ENCODE assay signal across 8 mouse cellular contexts in genomic region chr5:72201600-72201999, GRCm38 (mm10). TPM values are rescaled to one million over a fixed set of nuclear protein-coding genes. Genes with fewer than 3 reads are reported as not detected.
A peak's percentile ranks its signal among the peaks of the same experiment; 100 is the strongest.
DNase-seq lines count a peak whose midpoint lies in the region; ATAC-seq and TF ChIP-seq lines count a peak whose summit lies in the region.

No protein-coding gene starts in this region.

- peak overlapping the region; percentile 70 for H3K27ac ChIP-seq in spleen, adult 2 months (ENCODE audit: insufficient read depth, low read length)
- H3K27ac ChIP-seq in hindbrain, embryonic 14.5 days = no peak overlapping the region
- H3K27ac ChIP-seq in midbrain, embryonic 16.5 days (ENCODE audit: low read length) = no peak overlapping the region

- no peak for DNase-seq in spleen, adult 2 months (ENCODE audit: low read depth in 1 of 2, low spot score in 2 of 2)
- DNase-seq in spleen, adult 12 weeks (ENCODE audit: low spot score) = no peak
- peak; percentile 38 to 46 for DNase-seq in gastrocnemius, adult 8-10 months (ENCODE audit: low spot score in 2 of 2)
- no peak for DNase-seq in hindbrain, embryonic 14.5 days (ENCODE audit: low spot score)
- no peak for DNase-seq in spleen, postnatal 14 days (ENCODE audit: low spot score in 2 of 2)
- DNase-seq in cerebellum, adult 11-12 months = no peak

- no peaks in the 10 kb centered on the region for H3K27me3 ChIP-seq in spleen, adult 2 months (ENCODE audit: control insufficient read depth, insufficient read depth, low read length)
- no peaks in the 10 kb centered on the region for H3K27me3 ChIP-seq in hindbrain, embryonic 14.5 days (ENCODE audit: control insufficient read depth, insufficient read depth, low read length)
- no peaks in the 10 kb centered on the region for H3K27me3 ChIP-seq in midbrain, embryonic 16.5 days (ENCODE audit: control insufficient read depth, insufficient read depth, low read depth, low read length)

- H3K36me3 ChIP-seq in spleen, adult 2 months (ENCODE audit: control insufficient read depth, insufficient read depth, low read length) = no peaks in the 10 kb centered on the region
- no peaks in the 10 kb centered on the region for H3K36me3 ChIP-seq in hindbrain, embryonic 14.5 days (replicated peaks; ENCODE audit: control insufficient read depth, insufficient read depth)
- H3K36me3 ChIP-seq in midbrain, embryonic 16.5 days (ENCODE audit: control insufficient read depth, insufficient read depth, low read length) = no peaks in the 10 kb centered on the region

- no peak for TF ChIP-seq CTCF in spleen, adult 2 months (IDR thresholded peaks at IDR 0.05; ENCODE audit: extremely low read depth, insufficient read depth, insufficient read length, insufficient replicate concordance)

- peak overlapping the region; percentile 15 for H3K4me2 ChIP-seq in hindbrain, embryonic 14.5 days (replicated peaks)
- H3K4me2 ChIP-seq in midbrain, embryonic 16.5 days (ENCODE audit: low read length) = 0 out of 2 replicates have a peak overlapping the region, but pooled peaks have one; percentile 5

- H3K9ac ChIP-seq in hindbrain, embryonic 14.5 days = no peak overlapping the region
- H3K9ac ChIP-seq in midbrain, embryonic 16.5 days (ENCODE audit: low read depth, low read length) = no peak overlapping the region

- H3K4me1 ChIP-seq in spleen, adult 2 months (ENCODE audit: control insufficient read depth, insufficient read depth, insufficient read length) = peaks cover 10% of the 10 kb centered on the region
- peaks cover 9% of the 10 kb centered on the region for H3K4me1 ChIP-seq in hindbrain, embryonic 14.5 days (replicated peaks; ENCODE audit: control insufficient read depth, insufficient read depth, low read length)
- H3K4me1 ChIP-seq in midbrain, embryonic 16.5 days (ENCODE audit: control insufficient read depth, insufficient read depth, low read length) = peaks cover 7% of the 10 kb centered on the region

- 0 out of 2 replicates have a peak, but pooled peaks have one; percentile 3 for ATAC-seq in hindbrain, embryonic 14.5 days (ENCODE audit: low FRiP score)
- ATAC-seq in midbrain, embryonic 16.5 days = no peak
- no peak for ATAC-seq in monocyte, adult 5-6 weeks (replicated peaks; ENCODE audit: insufficient number of reproducible peaks, low FRiP score, low TSS enrichment, poor library complexity, severe bottlenecking)

- TF ChIP-seq POLR2A in spleen, adult 2 months (IDR thresholded peaks at IDR 0.05; ENCODE audit: low read depth, low read length) = no peak

- H3K9me3 ChIP-seq in hindbrain, embryonic 14.5 days (ENCODE audit: control insufficient read depth, low read length) = no peaks in the 10 kb centered on the region
- H3K9me3 ChIP-seq in midbrain, embryonic 16.5 days (replicated peaks; ENCODE audit: control insufficient read depth, low read length, poor library complexity, severe bottlenecking) = no peaks in the 10 kb centered on the region

- WGBS in spleen, adult 2 months = 71% methylated on average over 7 of the region's 7 CpGs
- WGBS in hindbrain, embryonic 14.5 days = 15% methylated on average over 7 of the region's 7 CpGs
- WGBS in midbrain, embryonic 16.5 days = 24% methylated on average over 7 of the region's 7 CpGs

- no peak overlapping the region for H3K4me3 ChIP-seq in spleen, adult 2 months (ENCODE audit: extremely low read depth, insufficient read depth, insufficient read length)
- no peak overlapping the region for H3K4me3 ChIP-seq in hindbrain, embryonic 14.5 days (replicated peaks; ENCODE audit: low read length)
- H3K4me3 ChIP-seq in midbrain, embryonic 16.5 days (ENCODE audit: low read depth, low read length) = no peak overlapping the region

RNA-seq across cellular contexts. Expression of gene Commd8, which starts 33.6 kb away (rescaled TPM):
- polyA plus RNA-seq in spleen, adult 2 months (2012; rRNA removed) = 4.4 and 5.2 TPM in 2 replicates
- total RNA-seq in gastrocnemius, adult 8-10 months (2022) = 10 to 100 TPM; 27.3 to 36.5 (median 31.9) TPM
- 146 and 158 TPM in 2 replicates for polyA plus RNA-seq in hindbrain, embryonic 14.5 days (2014; fragmentation: Nextera tagmentation; extraction: Ambion mirVana)
- polyA plus RNA-seq in midbrain, embryonic 16.5 days (2015; fragmentation: Nextera tagmentation; extraction: Ambion mirVana) = 155 and 163 TPM in 2 replicates
- 127 to 252 TPM (median 176 TPM) in 3 replicates for total RNA-seq in monocyte, adult 5-6 weeks (2017)

Comparison
In these comparisons a context has a peak if more than half of its experiments do, and no peak if none do; other contexts are left out.
1. DNase-seq: peak in gastrocnemius, adult 8-10 months (2 of 2); none in spleen, adult 2 months (0 of 2), spleen, adult 12 weeks (single experiment), hindbrain, embryonic 14.5 days (single experiment), spleen, postnatal 14 days (0 of 2) and cerebellum, adult 11-12 months (single experiment).
2. RNA of gene Commd8, which starts 33.6 kb away (polyA plus RNA-seq): 146 to 158 TPM in hindbrain, embryonic 14.5 days and 155 to 163 TPM in midbrain, embryonic 16.5 days; 4.4 to 5.2 TPM in spleen, adult 2 months; every median in the first group is over 10 times any median in the second.